Mouse (Mus musculus) midbrain, embryonic 12.5 days (tissue): ENCODE results near the gene Ints3. TPM values are rescaled to one million over a fixed set of nuclear protein-coding genes. Genes with fewer than 3 reads are reported as not detected.

Source experiments
- ATAC-seq: fragments of 200-750 bp; cut with Nextera tagmentation; 2 replicates; pipeline ENCODE4 v1.8.0; 2017; ENCODE audit warnings: low read depth, moderate TSS enrichment, moderate library complexity; ENCODE audit not compliant: low FRiP score
- H3K27ac ChIP-seq: fragments of 300-500 bp; sonication (generic); replicated peaks from 2 replicates; pipeline ENCODE4 v1.5.1; 2016; ENCODE audit warnings: mild to moderate bottlenecking
- H3K27me3 ChIP-seq: fragments of 300-500 bp; sonication (generic); 2 replicates; pipeline ENCODE4 v1.6.1; 2016; ENCODE audit warnings: mild to moderate bottlenecking
- H3K36me3 ChIP-seq: fragments of 300-500 bp; sonication (generic); 2 replicates; pipeline ENCODE4 v1.6.1; 2016
- H3K4me1 ChIP-seq: fragments of 300-500 bp; sonication (generic); 2 replicates; pipeline ENCODE4 v1.6.1; 2016
- H3K4me2 ChIP-seq: fragments of 300-500 bp; sonication (generic); replicated peaks from 2 replicates; pipeline ENCODE4 v1.6.1; 2016; ENCODE audit warnings: mild to moderate bottlenecking, moderate library complexity
- H3K4me3 ChIP-seq: fragments of 300-500 bp; sonication (generic); 2 replicates; pipeline ENCODE4 v1.5.1; 2016; ENCODE audit warnings: mild to moderate bottlenecking
- H3K9ac ChIP-seq: fragments of 300-500 bp; sonication (generic); replicated peaks from 2 replicates; pipeline ENCODE4 v1.6.1; 2016; ENCODE audit warnings: mild to moderate bottlenecking, moderate library complexity
- H3K9me3 ChIP-seq: fragments of 300-500 bp; sonication (generic); 2 replicates; pipeline ENCODE4 v1.6.1; 2016; ENCODE audit warnings: mild to moderate bottlenecking
- WGBS: fragments of 180-500 bp; shearing (Covaris S2); methylation state at CpG from one replicate; pipeline ENCODE4 v1.1.7; 2016; 5-methylcytosine and 5-hydroxymethylcytosine counted together
- polyA plus RNA-seq: library from polyadenylated mRNA; unstranded; fragments of >200 nt; fragmentation: Nextera tagmentation; extraction: Ambion mirVana; gene quantifications from 2 replicates; pipeline ENCODE4 v1.2.1, GENCODE M21; 2016

Gene Ints3
- polyA plus RNA-seq, 1 experiment from 2014 or later = 42.4 TPM

GRCm38 (mm10) chr3:90412312-90413010 lies 21.0 kb downstream of the Ints3 start:
- no peaks in the 10 kb centered on the region for H3K9me3 ChIP-seq
- no peak overlapping the region for H3K27ac ChIP-seq
- H3K4me3 ChIP-seq = no peak overlapping the region
- no peaks in the 10 kb centered on the region for H3K27me3 ChIP-seq
- H3K36me3 ChIP-seq = peaks cover 94% of the 10 kb centered on the region
- 53% methylated on average over 5 of the region's 5 CpGs for WGBS
- H3K4me1 ChIP-seq = no peaks in the 10 kb centered on the region
- 0 out of 2 replicates have a peak, but pooled peaks have one; percentile 56 for ATAC-seq
- no peak overlapping the region for H3K4me2 ChIP-seq
- no peak overlapping the region for H3K9ac ChIP-seq

GRCm38 (mm10) chr3:90408721-90409120 lies 24.7 kb downstream of the Ints3 start:
- H3K27me3 ChIP-seq = no peaks in the 10 kb centered on the region
- no peak overlapping the region for H3K27ac ChIP-seq
- H3K9ac ChIP-seq = no peak overlapping the region
- H3K36me3 ChIP-seq = peaks cover 94% of the 10 kb centered on the region
- no peaks in the 10 kb centered on the region for H3K4me1 ChIP-seq
- ATAC-seq = no peak
- no peak overlapping the region for H3K4me3 ChIP-seq
- 93% methylated on average over 3 of the region's 3 CpGs for WGBS
- H3K9me3 ChIP-seq = no peaks in the 10 kb centered on the region
- no peak overlapping the region for H3K4me2 ChIP-seq

- Histone ChIP-seq H3K9ac (no peak overlapping the region), H3K9me3 (no peaks in the 10 kb centered on the region), H3K4me1 (no peaks in the 10 kb centered on the region), H3K4me2 (no peak overlapping the region), H3K27me3 (no peaks in the 10 kb centered on the region), H3K4me3 (no peak overlapping the region), H3K27ac (no peak overlapping the region), H3K36me3 (peaks cover 98% of the 10 kb centered on the region)
- WGBS = 97% methylated on average over 5 of the region's 5 CpGs
- no peak for ATAC-seq
Observed at GRCm38 (mm10) chr3:90406414-90406813, 27.0 kb downstream of the Ints3 start.

- Histone ChIP-seq H3K9me3 (no peaks in the 10 kb centered on the region), H3K4me2 (no peak overlapping the region), H3K4me1 (no peaks in the 10 kb centered on the region), H3K27ac (no peak overlapping the region), H3K27me3 (no peaks in the 10 kb centered on the region), H3K36me3 (peaks cover 100% of the 10 kb centered on the region), H3K4me3 (no peak overlapping the region), H3K9ac (no peak overlapping the region)
- ATAC-seq = no peak
- 88% methylated on average over 4 of the region's 4 CpGs for WGBS
Observed at GRCm38 (mm10) chr3:90404609-90405008, 28.8 kb downstream of the Ints3 start.

- Histone ChIP-seq H3K9ac (no peak overlapping the region), H3K27ac (no peak overlapping the region), H3K4me3 (no peak overlapping the region), H3K27me3 (no peaks in the 10 kb centered on the region), H3K9me3 (no peaks in the 10 kb centered on the region), H3K4me2 (no peak overlapping the region), H3K36me3 (peaks cover 100% of the 10 kb centered on the region), H3K4me1 (no peaks in the 10 kb centered on the region)
- WGBS = 91% methylated on average over 3 of the region's 3 CpGs
- no peak for ATAC-seq
Observed at GRCm38 (mm10) chr3:90404121-90404520, 29.3 kb downstream of the Ints3 start.

GRCm38 (mm10) chr3:90400993-90401392 lies 32.4 kb downstream of the Ints3 start:
- no peaks in the 10 kb centered on the region for H3K27me3 ChIP-seq

GRCm38 (mm10) chr3:90395629-90396028 lies 37.8 kb downstream of the Ints3 start:
- WGBS = 83% methylated on average over 3 of the region's 3 CpGs

More at GRCm38 (mm10) chr3:90400993-90401392, 32.4 kb downstream of the Ints3 start:
- no peak for ATAC-seq
- WGBS = 84% methylated on average over 4 of the region's 4 CpGs
- Histone ChIP-seq H3K9ac (no peak overlapping the region), H3K4me3 (no peak overlapping the region), H3K4me1 (no peaks in the 10 kb centered on the region), H3K9me3 (no peaks in the 10 kb centered on the region), H3K4me2 (no peak overlapping the region), H3K27ac (no peak overlapping the region), H3K36me3 (peaks cover 88% of the 10 kb centered on the region)

GRCm38 (mm10) chr3:90392661-90393060 lies 40.8 kb downstream of the Ints3 start:
- H3K4me3 ChIP-seq = no peak overlapping the region
- WGBS = 90% methylated on average over 3 of the region's 3 CpGs
- ATAC-seq = no peak
- peaks cover 65% of the 10 kb centered on the region for H3K36me3 ChIP-seq
- peaks cover 28% of the 10 kb centered on the region for H3K4me1 ChIP-seq
- no peaks in the 10 kb centered on the region for H3K9me3 ChIP-seq
- H3K9ac ChIP-seq = no peak overlapping the region
- H3K27me3 ChIP-seq = peaks cover 18% of the 10 kb centered on the region; the same call in 1 of the 2 replicates
- no peak overlapping the region for H3K4me2 ChIP-seq
- H3K27ac ChIP-seq = no peak overlapping the region

More at GRCm38 (mm10) chr3:90395629-90396028, 37.8 kb downstream of the Ints3 start:
- Histone ChIP-seq H3K36me3 (peaks cover 87% of the 10 kb centered on the region), H3K4me2 (no peak overlapping the region), H3K9ac (no peak overlapping the region), H3K9me3 (no peaks in the 10 kb centered on the region), H3K4me1 (peaks cover 3% of the 10 kb centered on the region; the same call in 1 of the 2 replicates), H3K27ac (no peak overlapping the region), H3K27me3 (peaks cover 5% of the 10 kb centered on the region; the same call in 1 of the 2 replicates), H3K4me3 (no peak overlapping the region)
- no peak for ATAC-seq

GRCm38 (mm10) chr3:90391941-90392340 lies 41.5 kb downstream of the Ints3 start:
- WGBS = 93% methylated on average over 8 of the region's 8 CpGs
- Histone ChIP-seq H3K27ac (no peak overlapping the region), H3K4me2 (no peak overlapping the region), H3K4me3 (no peak overlapping the region), H3K9ac (no peak overlapping the region), H3K9me3 (no peaks in the 10 kb centered on the region), H3K27me3 (peaks cover 18% of the 10 kb centered on the region; the same call in 1 of the 2 replicates), H3K36me3 (peaks cover 62% of the 10 kb centered on the region), H3K4me1 (peaks cover 31% of the 10 kb centered on the region)
- ATAC-seq = no peak

- Histone ChIP-seq H3K27ac (no peak overlapping the region), H3K4me2 (no peak overlapping the region)
Observed at GRCm38 (mm10) chr3:90391004-90391403, 42.4 kb downstream of the Ints3 start.

GRCm38 (mm10) chr3:90389511-90390490 lies 43.6 kb downstream of the Ints3 start, which contains the start of gene Slc27a3:
Slc27a3 (minus strand) TSS chr3:90389938.
- no peaks in the 10 kb centered on the region for H3K9me3 ChIP-seq
- WGBS = 2% methylated on average over 54 of the region's 55 CpGs
- peaks cover 31% of the 10 kb centered on the region for H3K4me1 ChIP-seq
- H3K4me2 ChIP-seq = peak within 1 kb of the TSS; percentile 95
- peak within 1 kb of the TSS; percentile 92 for H3K27ac ChIP-seq
- peak within 1 kb of the TSS; percentile 61 for H3K4me3 ChIP-seq
- peaks cover 18% of the 10 kb centered on the region; the same call in 1 of the 2 replicates for H3K27me3 ChIP-seq
- peak; percentile 63 for ATAC-seq
- H3K36me3 ChIP-seq = peaks cover 50% of the 10 kb centered on the region
- H3K9ac ChIP-seq = peak within 1 kb of the TSS; percentile 85

More at GRCm38 (mm10) chr3:90391004-90391403, 42.4 kb downstream of the Ints3 start:
- Histone ChIP-seq H3K9me3 (no peaks in the 10 kb centered on the region), H3K4me1 (peaks cover 31% of the 10 kb centered on the region), H3K9ac (no peak overlapping the region), H3K36me3 (peaks cover 62% of the 10 kb centered on the region), H3K4me3 (no peak overlapping the region), H3K27me3 (peaks cover 18% of the 10 kb centered on the region; the same call in 1 of the 2 replicates)
- WGBS = 78% methylated on average over 4 of the region's 4 CpGs
- no peak for ATAC-seq
